Mouse (Mus musculus) gastrocnemius, adult 8-10 months (tissue): ENCODE data around the gene Syne3. TPM values are rescaled to one million over a fixed set of nuclear protein-coding genes. Genes with fewer than 3 reads are reported as not detected.

Experiments used
- DNase-seq, 2 experiments: peaks; one replicate each; pipeline ENCODE4 v3.0.0; 2022; ENCODE audit warnings: low spot score in 2 of 2
- total RNA-seq, 4 experiments: library from RNA; stranded (reverse); gene quantifications; 2 replicates each; pipeline ENCODE4 v1.2.4; 2022

Gene Syne3
- total RNA-seq, 4 experiments from 2014 or later: 2.9 to 5.0 (median 3.6) TPM

- no peak for DNase-seq
Measured at GRCm38 (mm10) chr12:105000487-105001283, 8.9 kb downstream of the Syne3 start.

- DNase-seq: no peak
Measured at GRCm38 (mm10) chr12:104999171-104999570, 10.4 kb downstream of the Syne3 start.

- no peak for DNase-seq
Measured at GRCm38 (mm10) chr12:104998541-104998940, 11.1 kb downstream of the Syne3 start.

- no peak for DNase-seq
Measured at GRCm38 (mm10) chr12:104997641-104998293, 11.8 kb downstream of the Syne3 start.

- no peak for DNase-seq
Measured at GRCm38 (mm10) chr12:104997159-104997558, 12.4 kb downstream of the Syne3 start.

GRCm38 (mm10) chr12:104996012-104996728 lies 13.4 kb downstream of the Syne3 start:
- DNase-seq: no peak

- DNase-seq: no peak
Measured at GRCm38 (mm10) chr12:104995259-104995876, 14.2 kb downstream of the Syne3 start.

- DNase-seq: peak; percentile 60 to 66
Measured at GRCm38 (mm10) chr12:104992838-104993237, 16.8 kb downstream of the Syne3 start.

- no peak for DNase-seq
Measured at GRCm38 (mm10) chr12:104992123-104992741, 17.4 kb downstream of the Syne3 start.

GRCm38 (mm10) chr12:104990741-104991454 lies 18.7 kb downstream of the Syne3 start:
- DNase-seq: no peak

GRCm38 (mm10) chr12:104987936-104988335 lies 21.7 kb downstream of the Syne3 start:
- no peak for DNase-seq

GRCm38 (mm10) chr12:104986781-104987180 lies 22.8 kb downstream of the Syne3 start:
- DNase-seq: no peak

GRCm38 (mm10) chr12:104986001-104986400 lies 23.6 kb downstream of the Syne3 start:
- no peak for DNase-seq

- DNase-seq: no peak
Measured at GRCm38 (mm10) chr12:104985088-104985487, 24.5 kb downstream of the Syne3 start.

- peak; percentile 28 to 43 for DNase-seq
Measured at GRCm38 (mm10) chr12:104983476-104983875, 26.1 kb downstream of the Syne3 start.

GRCm38 (mm10) chr12:104978943-104979723 lies 30.5 kb downstream of the Syne3 start:
- DNase-seq: no peak

GRCm38 (mm10) chr12:104978420-104978819 lies 31.2 kb downstream of the Syne3 start:
- DNase-seq: peak; percentile 73 to 84

- DNase-seq: no peak
Measured at GRCm38 (mm10) chr12:104976903-104977302, 32.7 kb downstream of the Syne3 start.

GRCm38 (mm10) chr12:104976331-104976817 lies 33.2 kb downstream of the Syne3 start:
- DNase-seq: no peak

- DNase-seq: no peak
Measured at GRCm38 (mm10) chr12:104972860-104973259, 36.7 kb downstream of the Syne3 start.
